19 mouse cellular contexts compared by ENCODE assay signal in the genomic region with DNA sequence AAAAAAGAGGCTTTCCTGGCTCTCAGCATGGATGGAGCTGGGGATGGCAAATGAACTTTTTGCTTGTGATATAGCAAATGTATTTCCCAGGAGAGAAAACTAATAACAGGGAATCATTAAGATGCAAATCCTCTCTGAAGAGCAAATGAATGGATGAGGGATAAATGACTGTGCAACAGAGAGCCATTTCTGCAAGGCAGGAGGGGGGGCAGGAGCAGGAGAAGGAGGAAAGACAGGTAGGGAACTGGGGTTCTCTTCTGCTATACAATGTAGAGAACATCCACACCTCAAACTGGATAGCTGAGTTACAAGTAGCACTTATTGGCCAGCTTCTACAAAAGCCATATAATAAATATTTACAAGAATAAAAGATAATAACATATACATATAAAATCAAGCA.
DNase-seq lines count a peak whose midpoint lies in the region; ATAC-seq lines count a peak whose summit lies in the region.
"Had no signal": no experiment of that assay in that cellular context is flagged by ENCODE, and none has a peak within 500 bp of the region (broad histone marks: within the 10 kb centered on the region; RNA-seq: fewer than 3 reads in every experiment).

No protein-coding gene starts in this region.

- H3K4me2 ChIP-seq in hindbrain, embryonic 13.5 days: no peak overlapping the region
- no peak overlapping the region for H3K4me2 ChIP-seq in hindbrain, embryonic 14.5 days (replicated peaks)
- no peak overlapping the region for H3K4me2 ChIP-seq in midbrain, embryonic 13.5 days (replicated peaks)
- H3K4me2 ChIP-seq in neural tube, embryonic 13.5 days: no peak overlapping the region
- H3K4me2 ChIP-seq: embryonic facial prominence, embryonic 12.5 days; forebrain, embryonic 13.5 days had no signal

- peaks cover 4% of the 10 kb centered on the region; the same call in 1 of the 2 replicates for H3K9me3 ChIP-seq in hindbrain, embryonic 13.5 days
- H3K9me3 ChIP-seq in hindbrain, embryonic 14.5 days (ENCODE audit: control insufficient read depth, low read length): no peaks in the 10 kb centered on the region
- H3K9me3 ChIP-seq in midbrain, embryonic 13.5 days: no peaks in the 10 kb centered on the region
- H3K9me3 ChIP-seq in midbrain, embryonic 10.5 days (replicated peaks): peaks cover 12% of the 10 kb centered on the region; the same call in 1 of the 2 replicates
- peaks cover 11% of the 10 kb centered on the region for H3K9me3 ChIP-seq in neural tube, embryonic 13.5 days
- H3K9me3 ChIP-seq: embryonic facial prominence, embryonic 12.5 days; forebrain, embryonic 13.5 days had no signal

- no peak overlapping the region for H3K4me3 ChIP-seq in hindbrain, embryonic 13.5 days
- no peak overlapping the region for H3K4me3 ChIP-seq in hindbrain, embryonic 14.5 days (replicated peaks; ENCODE audit: low read length)
- H3K4me3 ChIP-seq in midbrain, embryonic 13.5 days (replicated peaks): no peak overlapping the region
- H3K4me3 ChIP-seq in midbrain, embryonic 10.5 days: no peak overlapping the region
- no peak overlapping the region for H3K4me3 ChIP-seq in neural tube, embryonic 13.5 days
- H3K4me3 ChIP-seq: embryonic facial prominence, embryonic 10.5 days; embryonic facial prominence, embryonic 12.5 days; forebrain, embryonic 13.5 days had no signal

- H3K36me3 ChIP-seq in hindbrain, embryonic 13.5 days: no peaks in the 10 kb centered on the region
- H3K36me3 ChIP-seq in hindbrain, embryonic 14.5 days (replicated peaks; ENCODE audit: control insufficient read depth, insufficient read depth): no peaks in the 10 kb centered on the region
- H3K36me3 ChIP-seq in midbrain, embryonic 13.5 days: no peaks in the 10 kb centered on the region
- no peaks in the 10 kb centered on the region for H3K36me3 ChIP-seq in midbrain, embryonic 10.5 days
- H3K36me3 ChIP-seq in neural tube, embryonic 13.5 days: no peaks in the 10 kb centered on the region
- H3K36me3 ChIP-seq: embryonic facial prominence, embryonic 10.5 days; embryonic facial prominence, embryonic 12.5 days had no signal

- ATAC-seq in hindbrain, embryonic 13.5 days (ENCODE audit: low FRiP score): no peak
- ATAC-seq in hindbrain, embryonic 14.5 days (ENCODE audit: low FRiP score): no peak; the same call in 1 of the 2 replicates
- peak; percentile 56; the same call in 1 of the 2 replicates for ATAC-seq in midbrain, embryonic 13.5 days
- ATAC-seq in neural tube, embryonic 13.5 days (ENCODE audit: low read depth): peak; percentile 27; the same call in 1 of the 2 replicates
- ATAC-seq: forebrain, embryonic 13.5 days; forebrain, embryonic 16.5 days had no signal

- H3K27me3 ChIP-seq in hindbrain, embryonic 13.5 days: no peaks in the 10 kb centered on the region
- H3K27me3 ChIP-seq in hindbrain, embryonic 14.5 days (ENCODE audit: control insufficient read depth, insufficient read depth, low read length): no peaks in the 10 kb centered on the region
- H3K27me3 ChIP-seq in midbrain, embryonic 13.5 days: no peaks in the 10 kb centered on the region
- H3K27me3 ChIP-seq in midbrain, embryonic 10.5 days (ENCODE audit: low read depth, poor library complexity, severe bottlenecking): no peaks in the 10 kb centered on the region
- H3K27me3 ChIP-seq in neural tube, embryonic 13.5 days: no peaks in the 10 kb centered on the region
- H3K27me3 ChIP-seq: embryonic facial prominence, embryonic 12.5 days; forebrain, embryonic 13.5 days had no signal

- H3K9ac ChIP-seq in hindbrain, embryonic 13.5 days: no peak overlapping the region
- H3K9ac ChIP-seq in hindbrain, embryonic 14.5 days: no peak overlapping the region
- H3K9ac ChIP-seq in midbrain, embryonic 13.5 days (replicated peaks): no peak overlapping the region
- H3K9ac ChIP-seq in neural tube, embryonic 13.5 days: no peak overlapping the region
- H3K9ac ChIP-seq: embryonic facial prominence, embryonic 12.5 days; forebrain, embryonic 13.5 days had no signal

- DNase-seq in hindbrain, embryonic 14.5 days (ENCODE audit: low spot score): no peak
- DNase-seq in midbrain, embryonic 10.5 days (ENCODE audit: low spot score): no peak
- no peak for DNase-seq in neural tube, embryonic 10.5 days (ENCODE audit: extremely low spot score, low spot score)
- no peak for DNase-seq in heart, adult 8-10 months (ENCODE audit: low spot score)
- DNase-seq: adrenal gland, adult 2 months; adrenal gland, postnatal 10 days; adrenal gland, postnatal 25 days; cerebellum, adult 11-12 months; cerebellum, adult 2 months; cerebellum, adult 9-10 months; cerebellum, postnatal 10 days; cerebellum, postnatal 25 days had no signal

- H3K27ac ChIP-seq in hindbrain, embryonic 13.5 days: peak overlapping the region; percentile 55; the same call in 1 of the 2 replicates
- no peak overlapping the region for H3K27ac ChIP-seq in hindbrain, embryonic 14.5 days
- no peak overlapping the region for H3K27ac ChIP-seq in midbrain, embryonic 13.5 days
- H3K27ac ChIP-seq in midbrain, embryonic 10.5 days (replicated peaks): no peak overlapping the region
- peak overlapping the region; percentile 54; the same call in 1 of the 2 replicates for H3K27ac ChIP-seq in neural tube, embryonic 13.5 days (replicated peaks)
- H3K27ac ChIP-seq: embryonic facial prominence, embryonic 10.5 days; embryonic facial prominence, embryonic 12.5 days; forebrain, embryonic 13.5 days had no signal

- peaks cover 7% of the 10 kb centered on the region; the same call in 1 of the 2 replicates for H3K4me1 ChIP-seq in hindbrain, embryonic 13.5 days (replicated peaks)
- no peaks in the 10 kb centered on the region; the same call in 1 of the 2 replicates for H3K4me1 ChIP-seq in hindbrain, embryonic 14.5 days (replicated peaks; ENCODE audit: control insufficient read depth, insufficient read depth, low read length)
- peaks cover 8% of the 10 kb centered on the region; the same call in 1 of the 2 replicates for H3K4me1 ChIP-seq in midbrain, embryonic 13.5 days (replicated peaks)
- H3K4me1 ChIP-seq in midbrain, embryonic 10.5 days: no peaks in the 10 kb centered on the region; the same call in 1 of the 2 replicates
- peaks cover 7% of the 10 kb centered on the region; the same call in 1 of the 2 replicates for H3K4me1 ChIP-seq in neural tube, embryonic 13.5 days (replicated peaks)
- H3K4me1 ChIP-seq: embryonic facial prominence, embryonic 10.5 days; embryonic facial prominence, embryonic 12.5 days; forebrain, embryonic 13.5 days had no signal

Comparison
In these comparisons a context has a peak if more than half of its experiments do, and no peak if none do; other contexts are left out.
1. H3K27ac ChIP-seq: peak in hindbrain, embryonic 13.5 days (single experiment) and neural tube, embryonic 13.5 days (single experiment); none in hindbrain, embryonic 14.5 days (single experiment), midbrain, embryonic 13.5 days (single experiment) and midbrain, embryonic 10.5 days (single experiment).
2. ATAC-seq: peak in midbrain, embryonic 13.5 days (single experiment) and neural tube, embryonic 13.5 days (single experiment); none in hindbrain, embryonic 13.5 days (single experiment) and hindbrain, embryonic 14.5 days (single experiment).